Mouse (Mus musculus) MEL (cell line): ENCODE measurements around the gene Col13a1. TPM values are rescaled to one million over a fixed set of nuclear protein-coding genes. Genes with fewer than 3 reads are reported as not detected.

Source experiments
- DNase-seq: peaks from one replicate; pipeline ENCODE4 v3.0.0; 2011; ENCODE audit warnings: low read depth, low spot score
- H3K27ac ChIP-seq: 2 replicates; pipeline ENCODE4 v1.5.1; 2012; ENCODE audit warnings: low read depth, mild to moderate bottlenecking, control low read depth, low read length, moderate library complexity; ENCODE audit not compliant: control insufficient read depth
- H3K27me3 ChIP-seq, 2 experiments: fragments of 150-350 bp in 1 of 2; sonication (generic) in 1 of 2; 2 replicates each; pipeline ENCODE4 v1.6.1; 2012; ENCODE audit warnings: low read length in 2 of 2, mild to moderate bottlenecking in 2 of 2, improper control_type of control experiment in 1 of 2, moderate library complexity in 1 of 2; ENCODE audit not compliant: insufficient read depth in 2 of 2, control insufficient read depth in 1 of 2
- H3K36me3 ChIP-seq, 2 experiments: 2 replicates each; pipeline ENCODE4 v1.6.1; 2012 to 2014; ENCODE audit warnings: low read length in 2 of 2, improper control_type of control experiment in 1 of 2, inconsistent platforms in 1 of 2, mild to moderate bottlenecking in 1 of 2; ENCODE audit not compliant: insufficient read depth in 2 of 2, control insufficient read depth in 1 of 2
- H3K4me1 ChIP-seq, 2 experiments: fragments of 150-350 bp in 1 of 2; sonication (generic) in 1 of 2; 2 replicates each; pipeline ENCODE4 v1.6.1; 2012; ENCODE audit warnings: low read length in 2 of 2, improper control_type of control experiment in 1 of 2, mild to moderate bottlenecking in 1 of 2; ENCODE audit not compliant: insufficient read depth in 2 of 2, control insufficient read depth in 1 of 2
- H3K4me3 ChIP-seq, 2 experiments: fragments of 150-350 bp in 1 of 2; sonication (generic) in 1 of 2; 2 replicates each; pipeline ENCODE4 v1.5.1; 2012; ENCODE audit warnings: low read depth in 2 of 2, low read length in 2 of 2, mild to moderate bottlenecking in 2 of 2, moderate library complexity in 2 of 2, control low read depth in 1 of 2, improper control_type of control experiment in 1 of 2; ENCODE audit not compliant: control insufficient read depth in 1 of 2, insufficient read depth in 1 of 2
- H3K79me2 ChIP-seq: 2 replicates; pipeline ENCODE4 v1.6.1; 2012; ENCODE audit warnings: mild to moderate bottlenecking, low read length, moderate library complexity; ENCODE audit not compliant: control insufficient read depth, poor library complexity, insufficient read depth
- H3K9ac ChIP-seq: 2 replicates; pipeline ENCODE4 v1.6.1; 2012; ENCODE audit warnings: low read depth, mild to moderate bottlenecking, control low read depth, low read length, moderate library complexity; ENCODE audit not compliant: control insufficient read depth, poor library complexity, severe bottlenecking
- H3K9me3 ChIP-seq: fragments of 150-350 bp; sonication (generic); replicated peaks from 2 replicates; pipeline ENCODE4 v1.6.1; 2012; ENCODE audit warnings: mild to moderate bottlenecking, low read length, improper control_type of control experiment, moderate library complexity; ENCODE audit not compliant: insufficient read depth
- BHLHE40 ChIP-seq: IDR thresholded peaks from 2 replicates; pipeline ENCODE4 v1.6.1; 2012; ENCODE audit warnings: low read depth, mild to moderate bottlenecking, inconsistent platforms, low read length, improper control_type of control experiment, borderline replicate concordance
- CHD1 ChIP-seq: IDR thresholded peaks from 2 replicates; pipeline ENCODE4 v1.6.1; 2012; ENCODE audit warnings: low read depth, mild to moderate bottlenecking, inconsistent platforms, low read length, improper control_type of control experiment
- CTCF ChIP-seq, 3 experiments: IDR thresholded peaks in 2 of 3; conservative IDR thresholded peaks in 1 of 3; 2 replicates each; pipeline ENCODE4 v1.5.1; 2011 to 2012; ENCODE audit warnings: low read length in 3 of 3, low read depth in 2 of 3, mild to moderate bottlenecking in 2 of 3, improper control_type of control experiment in 1 of 3, inconsistent platforms in 1 of 3, mixed read lengths in 1 of 3, moderate library complexity in 1 of 3; ENCODE audit not compliant: control insufficient read depth in 1 of 3, insufficient read depth in 1 of 3, poor library complexity in 1 of 3, severe bottlenecking in 1 of 3
- GATA1 ChIP-seq: IDR thresholded peaks from 2 replicates; pipeline ENCODE4 v1.6.1; 2011; ENCODE audit warnings: low read depth, low read length, improper control_type of control experiment
- JUND ChIP-seq: IDR thresholded peaks from 2 replicates; pipeline ENCODE4 v1.6.1; 2011; ENCODE audit warnings: low read depth, mild to moderate bottlenecking, improper control_type of control experiment, low read length
- KAT2A ChIP-seq: conservative IDR thresholded peaks from 2 replicates; pipeline ENCODE4 v1.6.1; 2012; ENCODE audit warnings: low read depth, low read length, improper control_type of control experiment, inconsistent platforms
- MAFK ChIP-seq: IDR thresholded peaks from 2 replicates; pipeline ENCODE4 v1.6.1; 2011; ENCODE audit warnings: low read depth, mild to moderate bottlenecking, low read length, improper control_type of control experiment, borderline replicate concordance
- MAX ChIP-seq: IDR thresholded peaks from 2 replicates; pipeline ENCODE4 v1.6.1; 2011; ENCODE audit warnings: low read length, improper control_type of control experiment
- NELFE ChIP-seq: IDR thresholded peaks from 2 replicates; pipeline ENCODE4 v1.6.1; 2011; ENCODE audit warnings: low read depth, low read length, improper control_type of control experiment
- POLR2A ChIP-seq, 2 experiments: IDR thresholded peaks; 2 replicates each; pipeline ENCODE4 v1.6.1; 2011 to 2012; ENCODE audit warnings: low read length in 2 of 2, mild to moderate bottlenecking in 2 of 2, control low read depth in 1 of 2, improper control_type of control experiment in 1 of 2, low read depth in 1 of 2, moderate library complexity in 1 of 2; ENCODE audit not compliant: control insufficient read depth in 1 of 2, insufficient read depth in 1 of 2, poor library complexity in 1 of 2
- POLR2AphosphoS2 ChIP-seq: IDR thresholded peaks from 2 replicates; pipeline ENCODE4 v1.6.1; 2011; ENCODE audit warnings: low read length, improper control_type of control experiment
- POLR2AphosphoS5 ChIP-seq: IDR thresholded peaks from 2 replicates; pipeline ENCODE4 v1.6.1; 2012; ENCODE audit warnings: low read depth, borderline replicate concordance, mild to moderate bottlenecking, inconsistent platforms, low read length, moderate library complexity, mixed read lengths
- SIN3A ChIP-seq: IDR thresholded peaks from 2 replicates; pipeline ENCODE4 v1.6.1; 2012; ENCODE audit warnings: low read length, improper control_type of control experiment, inconsistent platforms
- SMC3 ChIP-seq: IDR thresholded peaks from 2 replicates; pipeline ENCODE4 v1.6.1; 2011; ENCODE audit warnings: low read depth, low read length, improper control_type of control experiment
- TCF12 ChIP-seq: IDR thresholded peaks from 2 replicates; pipeline ENCODE4 v1.6.1; 2014; ENCODE audit warnings: low read depth, mild to moderate bottlenecking, inconsistent platforms, low read length, improper control_type of control experiment, moderate library complexity
- USF1 ChIP-seq: IDR thresholded peaks from 2 replicates; pipeline ENCODE4 v1.6.1; 2014; ENCODE audit warnings: low read depth, mild to moderate bottlenecking, inconsistent platforms, low read length, improper control_type of control experiment, moderate library complexity
- USF2 ChIP-seq, 2 experiments: IDR thresholded peaks; 2 replicates each; pipeline ENCODE4 v1.6.1; 2011 to 2012; ENCODE audit warnings: improper control_type of control experiment in 2 of 2, low read length in 2 of 2, borderline replicate concordance in 1 of 2, inconsistent platforms in 1 of 2, low read depth in 1 of 2, mild to moderate bottlenecking in 1 of 2; ENCODE audit not compliant: insufficient read depth in 1 of 2
- ZC3H11A ChIP-seq: IDR thresholded peaks from 2 replicates; pipeline ENCODE4 v1.6.1; 2012; ENCODE audit warnings: low read depth, mild to moderate bottlenecking, inconsistent platforms, low read length, improper control_type of control experiment
- ZMIZ1 ChIP-seq: IDR thresholded peaks from 2 replicates; pipeline ENCODE4 v1.6.1; 2012; ENCODE audit warnings: low read depth, mild to moderate bottlenecking, inconsistent platforms, low read length, improper control_type of control experiment, moderate library complexity
- polyA plus RNA-seq, 2 experiments: library from polyadenylated mRNA; stranded (reverse) in 1 of 2; unstranded in 1 of 2; fragments of >175 nt in 1 of 2; fragments of >200 nt in 1 of 2; gene quantifications; 2 replicates each; pipeline versions ENCODE4 v1.2.1 to v1.2.4; 2012; ENCODE audit warnings: low replicate concordance in 2 of 2, low read depth in 1 of 2; ENCODE audit not compliant: insufficient read length in 2 of 2, insufficient read depth in 1 of 2, missing spikeins in 1 of 2
- total RNA-seq: library from RNA; depleted of rRNA; stranded (reverse); fragments of 300-350 nt; gene quantifications from 2 replicates; pipeline ENCODE4 v1.2.3, GENCODE M21; 2012

The Col13a1 gene
- total and polyA plus RNA-seq, 3 experiments = not detected

GRCm38 (mm10) chr10:61977392-61978096, 1.4 kb downstream of the Col13a1 start:
- H3K9ac ChIP-seq = no peak overlapping the region
- H3K27me3 ChIP-seq = no peaks in the 10 kb centered on the region

GRCm38 (mm10) chr10:61976987-61977386, 1.9 kb downstream of the Col13a1 start:
- no peak overlapping the region for H3K9ac ChIP-seq
- TF ChIP-seq POLR2AphosphoS5 = no peak
- TF ChIP-seq KAT2A = no peak
- TF ChIP-seq GATA1 = no peak
- TF ChIP-seq JUND = no peak

More at GRCm38 (mm10) chr10:61977392-61978096, 1.4 kb downstream of the Col13a1 start:
- no peak for DNase-seq
- H3K4me1 ChIP-seq = no peaks in the 10 kb centered on the region
- no peaks in the 10 kb centered on the region for H3K36me3 ChIP-seq
- no peak overlapping the region for H3K27ac ChIP-seq
- H3K4me3 ChIP-seq = no peak overlapping the region
- H3K79me2 ChIP-seq = no peaks in the 10 kb centered on the region
- H3K9me3 ChIP-seq = no peaks in the 10 kb centered on the region
- TF ChIP-seq POLR2AphosphoS2 = no peak
- no peak for TF ChIP-seq BHLHE40
- TF ChIP-seq KAT2A = no peak
- no peak for TF ChIP-seq SMC3
- no peak for TF ChIP-seq ZMIZ1
- no peak for TF ChIP-seq MAFK
- no peak for TF ChIP-seq USF2 (IDR thresholded peaks at IDR 0.05; ENCODE audit: borderline replicate concordance in 1 of 2, insufficient read depth in 1 of 2, low read depth in 1 of 2, low read length in 2 of 2)
- TF ChIP-seq JUND = no peak
- no peak for TF ChIP-seq ZC3H11A

GRCm38 (mm10) chr10:61974581-61974980, 4.3 kb downstream of the Col13a1 start:
- no peak overlapping the region for H3K9ac ChIP-seq
- TF ChIP-seq NELFE (no peak), ZC3H11A (no peak), KAT2A (no peak), SIN3A (no peak), MAX (no peak), GATA1 (no peak), POLR2A (IDR thresholded peaks at IDR 0.05; ENCODE audit: control insufficient read depth in 1 of 2, insufficient read depth in 1 of 2, low read depth in 1 of 2, low read length in 2 of 2, poor library complexity in 1 of 2) (no peak), CHD1 (no peak), TCF12 (no peak), ZMIZ1 (no peak), USF1 (no peak), CTCF (IDR thresholded peaks at IDR 0.05 in 2 of 3, conservative IDR thresholded peaks at IDR 0.05 in 1 of 3; ENCODE audit: control insufficient read depth in 1 of 3, insufficient read depth in 1 of 3, low read depth in 2 of 3, low read length in 3 of 3, poor library complexity in 1 of 3, severe bottlenecking in 1 of 3) (no peak)
- no peaks in the 10 kb centered on the region for H3K27me3 ChIP-seq
- no peak overlapping the region for H3K27ac ChIP-seq
- no peaks in the 10 kb centered on the region for H3K4me1 ChIP-seq
- no peak for DNase-seq
- H3K79me2 ChIP-seq = no peaks in the 10 kb centered on the region
- H3K9me3 ChIP-seq = no peaks in the 10 kb centered on the region
- no peaks in the 10 kb centered on the region for H3K36me3 ChIP-seq
- no peak overlapping the region for H3K4me3 ChIP-seq

More at GRCm38 (mm10) chr10:61976987-61977386, 1.9 kb downstream of the Col13a1 start:
- DNase-seq = no peak
- Histone ChIP-seq H3K27me3 (no peaks in the 10 kb centered on the region), H3K79me2 (no peaks in the 10 kb centered on the region), H3K4me1 (no peaks in the 10 kb centered on the region), H3K36me3 (no peaks in the 10 kb centered on the region), H3K9me3 (no peaks in the 10 kb centered on the region), H3K27ac (no peak overlapping the region), H3K4me3 (no peak overlapping the region)
